Mouse (Mus musculus) olfactory bulb, adult 2 months (tissue): ENCODE measurements around the gene Cd81.

Source experiments
- CTCF ChIP-seq: fragments of 200-500 bp; IDR thresholded peaks from 2 replicates; pipeline ENCODE4 v1.5.1; 2012; ENCODE audit warnings: low read depth, mild to moderate bottlenecking, low read length, moderate library complexity; ENCODE audit not compliant: insufficient read depth
- POLR2A ChIP-seq: fragments of 200-500 bp; IDR thresholded peaks from 2 replicates; pipeline ENCODE4 v1.6.1; 2012; ENCODE audit warnings: mild to moderate bottlenecking, low read depth, low read length, moderate library complexity; ENCODE audit not compliant: insufficient read depth

- no peak for TF ChIP-seq CTCF
- no peak for TF ChIP-seq POLR2A
Measured at GRCm38 (mm10) chr7:143011226-143011625, 41.3 kb upstream of the Cd81 start.
